In the genomic region with DNA sequence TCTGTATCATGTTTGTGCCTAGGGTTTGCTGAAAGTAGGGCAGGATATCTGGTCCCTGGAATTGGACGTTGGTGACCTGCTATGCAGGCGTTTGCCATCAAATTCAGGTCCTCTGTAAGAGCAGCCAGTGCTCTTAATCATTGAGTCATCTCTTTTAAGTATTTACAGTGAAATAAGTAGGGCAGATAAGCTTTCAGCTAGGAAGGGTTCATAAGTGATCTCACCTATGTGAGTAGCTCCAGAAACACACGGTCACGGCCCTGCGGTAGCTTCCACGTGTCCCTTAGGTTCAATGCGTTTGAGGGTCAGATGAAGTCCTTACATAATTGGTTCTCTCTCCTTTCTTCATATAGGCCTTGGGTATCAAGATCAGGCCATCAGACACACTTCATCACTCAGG, we compare ENCODE assay signal across 15 mouse cellular contexts.
"Had no signal": no experiment of that assay in that cellular context is flagged by ENCODE, and none has a peak within 500 bp of the region (broad histone marks: within the 10 kb centered on the region; RNA-seq: fewer than 3 reads in every experiment).

No protein-coding gene starts in this region.

- H3K9me3 ChIP-seq: midbrain, embryonic 10.5 days; midbrain, embryonic 12.5 days; neural tube, embryonic 13.5 days; neural tube, embryonic 15.5 days; stomach, embryonic 15.5 days had no signal

- H3K4me1 ChIP-seq: stomach, embryonic 15.5 days had no signal

- H3K27ac ChIP-seq: midbrain, embryonic 10.5 days; midbrain, embryonic 12.5 days; neural tube, embryonic 13.5 days; neural tube, embryonic 15.5 days; stomach, embryonic 15.5 days; stomach, postnatal 0 days had no signal

- DNase-seq: lung, adult 18-20 months; lung, embryonic 14.5 days; lung, postnatal 4 days; midbrain, embryonic 14.5 days; right cerebral cortex, postnatal 14 days; thymus, postnatal 14 days; thymus, postnatal 36 days had no signal

- H3K4me3 ChIP-seq: midbrain, embryonic 10.5 days; midbrain, embryonic 12.5 days; myocyte; neural tube, embryonic 13.5 days; neural tube, embryonic 15.5 days; stomach, embryonic 15.5 days had no signal

- ATAC-seq: midbrain, embryonic 16.5 days had no signal

- H3K4me2 ChIP-seq: lung, embryonic 14.5 days; midbrain, embryonic 12.5 days; neural tube, embryonic 13.5 days; neural tube, embryonic 15.5 days; stomach, embryonic 15.5 days had no signal

- H3K9ac ChIP-seq: lung, embryonic 14.5 days; midbrain, embryonic 12.5 days; neural tube, embryonic 13.5 days; neural tube, embryonic 15.5 days; stomach, embryonic 15.5 days had no signal

- H3K27me3 ChIP-seq: midbrain, embryonic 12.5 days; neural tube, embryonic 13.5 days; neural tube, embryonic 15.5 days; stomach, embryonic 15.5 days had no signal
